Mouse (Mus musculus) C2C12 (cell line): Measurements from ENCODE around the gene Ccdc110.

Source experiments
- CTCF ChIP-seq: IDR thresholded peaks from one replicate; pipeline ENCODE4 v1.5.1; 2011; ENCODE audit not compliant: control insufficient read depth, insufficient read depth, insufficient read length
- MAX ChIP-seq: IDR thresholded peaks from one replicate; pipeline ENCODE4 v1.6.1; 2011; ENCODE audit warnings: mild to moderate bottlenecking, control low read depth
- MYOG ChIP-seq: IDR thresholded peaks from one replicate; pipeline ENCODE4 v1.6.1; 2011; ENCODE audit not compliant: control insufficient read depth, insufficient read length; ENCODE audit errors: extremely low read depth
- USF1 ChIP-seq: IDR thresholded peaks from one replicate; pipeline ENCODE4 v1.6.1; 2011; ENCODE audit warnings: low read depth, mild to moderate bottlenecking, control low read depth, moderate library complexity

GRCm38 (mm10) chr8:45922116-45922515, 12.3 kb upstream of the Ccdc110 start:
- TF ChIP-seq MAX (no peak), CTCF (no peak), MYOG (no peak), USF1 (no peak)
